Mouse (Mus musculus): ENCODE measurements at regions not wholly inside any gene's neighbourhood (a gene's known extent, or its start where the extent isn't known, plus 50 kb on each side); places are given as distances from the start of the nearest gene placed in this dataset.

- TF ChIP-seq HCFC1 (IDR thresholded peaks at IDR 0.05; ENCODE audit: borderline replicate concordance, insufficient read depth, low read length): no peak
- TF ChIP-seq ZC3H11A (IDR thresholded peaks at IDR 0.05; ENCODE audit: borderline replicate concordance, low read depth, low read length): no peak
- no peak for TF ChIP-seq CHD2 (IDR thresholded peaks at IDR 0.05; ENCODE audit: low read depth, low read length)
- no peak for TF ChIP-seq ZNF384 (IDR thresholded peaks at IDR 0.05; ENCODE audit: low read depth, low read length)
Observed at GRCm38 (mm10) chr7:52822310-52822709, 806.8 kb upstream of the 1700015G11Rik start.

All from ES-E14 (cell line).